In genomic region chr11:80843435-80843834, GRCm38 (mm10) we compare ENCODE assay signal across 47 mouse cellular contexts. TPM values are rescaled to one million over a fixed set of nuclear protein-coding genes. Genes with fewer than 3 reads are reported as not detected.
"Had no signal": no experiment of that assay in that cellular context is flagged by ENCODE, and none has a peak within 500 bp of the region (broad histone marks: within the 10 kb centered on the region; RNA-seq: fewer than 3 reads in every experiment).

No protein-coding gene starts in this region.

- H3K9ac ChIP-seq: limb, embryonic 12.5 days; limb, embryonic 13.5 days; limb, embryonic 15.5 days; liver, embryonic 12.5 days; liver, embryonic 13.5 days; liver, embryonic 14.5 days; liver, embryonic 15.5 days; liver, postnatal 0 days; lung, embryonic 14.5 days; lung, embryonic 15.5 days; midbrain, embryonic 12.5 days; midbrain, embryonic 13.5 days; midbrain, embryonic 15.5 days; neural tube, embryonic 12.5 days had no signal

- H3K27me3 ChIP-seq: limb, embryonic 15.5 days; midbrain, embryonic 12.5 days; midbrain, embryonic 15.5 days; neural tube, embryonic 12.5 days had no signal

- H3K9me3 ChIP-seq: limb, embryonic 10.5 days; limb, embryonic 12.5 days; limb, embryonic 13.5 days; limb, embryonic 15.5 days; liver, embryonic 12.5 days; liver, embryonic 13.5 days; liver, embryonic 15.5 days; lung, embryonic 15.5 days; megakaryocyte, embryonic 14.5 days; midbrain, embryonic 10.5 days; midbrain, embryonic 12.5 days; midbrain, embryonic 13.5 days; midbrain, embryonic 15.5 days; neural tube, embryonic 12.5 days had no signal

- DNase-seq: left cerebral cortex, postnatal 4 days; liver; liver, embryonic 13.5 days; liver, postnatal 0 days; lung, adult 18-20 months; lung, adult 2 months; lung, embryonic 14.5 days; lung, postnatal 10 days; lung, postnatal 14 days; lung, postnatal 36 days; lung, postnatal 4 days; midbrain, embryonic 14.5 days had no signal

- ATAC-seq: liver, embryonic 12.5 days; liver, postnatal 0 days; lung, postnatal 0 days; midbrain, embryonic 13.5 days; midbrain, embryonic 15.5 days; midbrain, embryonic 16.5 days had no signal

- H3K4me1 ChIP-seq: limb, embryonic 13.5 days; limb, embryonic 15.5 days; liver, embryonic 12.5 days; liver, embryonic 13.5 days; liver, embryonic 15.5 days; lung, embryonic 15.5 days; megakaryocyte, embryonic 14.5 days; midbrain, embryonic 12.5 days; neural tube, embryonic 12.5 days had no signal

- H3K27ac ChIP-seq: limb, embryonic 10.5 days; limb, embryonic 12.5 days; limb, embryonic 13.5 days; limb, embryonic 15.5 days; liver, embryonic 12.5 days; liver, embryonic 13.5 days; liver, embryonic 14.5 days; liver, embryonic 15.5 days; lung, embryonic 15.5 days; macrophage; midbrain, embryonic 10.5 days; midbrain, embryonic 12.5 days; midbrain, embryonic 13.5 days; midbrain, embryonic 15.5 days; neural tube, embryonic 12.5 days had no signal

- H3K4me3 ChIP-seq: limb, embryonic 10.5 days; limb, embryonic 12.5 days; limb, embryonic 13.5 days; limb, embryonic 15.5 days; liver, embryonic 12.5 days; liver, embryonic 13.5 days; liver, embryonic 15.5 days; lung, embryonic 15.5 days; megakaryocyte, embryonic 14.5 days; midbrain, embryonic 10.5 days; midbrain, embryonic 12.5 days; midbrain, embryonic 13.5 days; midbrain, embryonic 15.5 days; myocyte; neural tube, embryonic 12.5 days had no signal

- H3K36me3 ChIP-seq: limb, embryonic 10.5 days; limb, embryonic 12.5 days; limb, embryonic 13.5 days; limb, embryonic 15.5 days; liver, embryonic 12.5 days; liver, embryonic 13.5 days; liver, embryonic 15.5 days; lung, embryonic 15.5 days; midbrain, embryonic 10.5 days; midbrain, embryonic 12.5 days; midbrain, embryonic 13.5 days; midbrain, embryonic 15.5 days; neural tube, embryonic 12.5 days had no signal

- H3K4me2 ChIP-seq: limb, embryonic 12.5 days; limb, embryonic 13.5 days; limb, embryonic 15.5 days; liver, embryonic 11.5 days; liver, embryonic 12.5 days; liver, embryonic 13.5 days; liver, embryonic 15.5 days; lung, embryonic 14.5 days; lung, embryonic 15.5 days; midbrain, embryonic 11.5 days; midbrain, embryonic 12.5 days; midbrain, embryonic 13.5 days; midbrain, embryonic 15.5 days; neural tube, embryonic 12.5 days had no signal

RNA-seq across cellular contexts. Expression of gene Spaca3, which starts 14.7 kb away (rescaled TPM):
- total RNA-seq: left cerebral cortex, postnatal 10 days; left cerebral cortex, postnatal 14 days; left cerebral cortex, postnatal 25 days; left cerebral cortex, postnatal 36 days; left cerebral cortex, postnatal 4 days; liver, adult 2 months; megakaryocyte progenitor cell, adult 5-6 weeks; megakaryocyte, adult 5-6 weeks; megakaryocyte-erythroid progenitor cell, adult 5-6 weeks; midbrain, postnatal 0 days; monocyte, adult 5-6 weeks had no signal
- polyA plus RNA-seq: limb, embryonic 10.5 days; limb, embryonic 11.5 days; limb, embryonic 12.5 days; limb, embryonic 13.5 days; limb, embryonic 14.5 days; limb, embryonic 15.5 days; liver, adult 2 months; liver, embryonic 11.5 days; liver, embryonic 12.5 days; liver, embryonic 13.5 days; liver, embryonic 15.5 days; liver, embryonic 16.5 days; liver, postnatal 0 days; lung, adult 2 months; lung, embryonic 14.5 days; lung, embryonic 15.5 days; lung, embryonic 16.5 days; lung, postnatal 0 days; macrophage; midbrain, embryonic 10.5 days; midbrain, embryonic 11.5 days; midbrain, embryonic 12.5 days; midbrain, embryonic 13.5 days; midbrain, embryonic 14.5 days; midbrain, embryonic 15.5 days; midbrain, embryonic 16.5 days; midbrain, postnatal 0 days; myocyte; neural tube, embryonic 11.5 days; neural tube, embryonic 12.5 days had no signal

RNA-seq across cellular contexts. Expression of gene Tmem98, which starts 33.5 kb away (rescaled TPM):
- total RNA-seq: monocyte, adult 5-6 weeks had no signal
- polyA plus RNA-seq: macrophage had no signal
